Mouse (Mus musculus) CD4-positive naive resting alpha-beta T cell, adult 57 days (primary cell): ENCODE data around the gene Cpt1b. TPM values are rescaled to one million over a fixed set of nuclear protein-coding genes. Genes with fewer than 3 reads are reported as not detected.

Experiments
- total RNA-seq: library from RNA; stranded (reverse); gene quantifications from one replicate; pipeline ENCODE4 v1.2.4, GENCODE M21; 2023

The Cpt1b gene
- 2.2 TPM for total RNA-seq

DNA sequence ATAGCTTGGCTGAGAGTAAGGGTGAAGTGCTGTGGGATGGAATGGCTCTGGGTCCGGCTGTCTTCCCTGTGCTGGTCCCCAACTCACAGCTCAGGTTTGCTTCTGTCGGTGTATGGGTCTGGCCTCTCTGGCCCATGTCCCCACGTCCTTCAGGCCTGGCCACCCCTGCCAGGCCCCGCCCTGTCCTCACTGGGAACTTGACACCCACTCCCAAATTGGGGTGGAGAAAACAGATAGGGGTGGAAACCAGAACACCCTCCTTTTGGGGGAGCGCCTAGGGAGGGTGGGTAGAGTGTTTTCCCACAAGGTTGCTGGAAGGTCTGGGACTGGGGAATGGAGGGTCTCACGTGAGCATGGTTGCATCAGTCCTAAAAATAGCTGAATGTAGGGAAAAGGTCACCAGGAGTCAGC is at the start of gene Cpt1b:
Gene Cpt1b, minus strand, starts transcription at position 153 of the 411 bp plus-strand sequence.

DNA sequence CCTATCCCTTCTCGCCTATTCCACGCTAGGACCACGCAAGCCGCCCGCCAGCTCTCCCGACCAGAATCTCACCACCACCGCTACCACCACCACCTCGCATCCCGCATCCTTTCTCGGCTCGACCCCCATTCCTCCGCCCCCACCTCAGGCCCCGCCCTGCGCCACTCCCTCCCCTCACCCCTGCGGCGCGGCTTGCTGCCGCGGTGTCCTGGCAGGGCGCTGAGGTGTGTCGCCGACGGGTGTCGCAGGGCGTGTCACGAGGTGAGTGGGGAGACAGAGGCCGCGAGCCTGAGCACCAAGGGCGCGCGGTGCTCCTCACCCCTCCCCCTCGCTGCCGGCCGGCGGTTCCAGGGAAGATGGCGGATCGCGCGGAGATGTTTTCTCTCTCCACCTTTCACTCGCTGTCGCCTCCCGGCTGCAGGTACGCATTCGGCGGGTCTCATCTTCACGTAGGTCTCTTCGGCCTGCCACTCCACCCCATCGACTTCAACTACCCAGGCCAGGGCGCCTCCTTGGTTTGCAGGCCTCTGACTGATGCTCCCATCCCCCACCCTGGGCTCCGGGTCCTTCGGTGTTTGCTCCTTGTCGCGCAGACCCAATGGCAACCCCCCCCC is 28.3 kb upstream of the Cpt1b start, which contains the start of gene Mapk8ip2:
Gene Mapk8ip2, plus strand, starts transcription at position 49 of the 614 bp plus-strand sequence.

DNA sequence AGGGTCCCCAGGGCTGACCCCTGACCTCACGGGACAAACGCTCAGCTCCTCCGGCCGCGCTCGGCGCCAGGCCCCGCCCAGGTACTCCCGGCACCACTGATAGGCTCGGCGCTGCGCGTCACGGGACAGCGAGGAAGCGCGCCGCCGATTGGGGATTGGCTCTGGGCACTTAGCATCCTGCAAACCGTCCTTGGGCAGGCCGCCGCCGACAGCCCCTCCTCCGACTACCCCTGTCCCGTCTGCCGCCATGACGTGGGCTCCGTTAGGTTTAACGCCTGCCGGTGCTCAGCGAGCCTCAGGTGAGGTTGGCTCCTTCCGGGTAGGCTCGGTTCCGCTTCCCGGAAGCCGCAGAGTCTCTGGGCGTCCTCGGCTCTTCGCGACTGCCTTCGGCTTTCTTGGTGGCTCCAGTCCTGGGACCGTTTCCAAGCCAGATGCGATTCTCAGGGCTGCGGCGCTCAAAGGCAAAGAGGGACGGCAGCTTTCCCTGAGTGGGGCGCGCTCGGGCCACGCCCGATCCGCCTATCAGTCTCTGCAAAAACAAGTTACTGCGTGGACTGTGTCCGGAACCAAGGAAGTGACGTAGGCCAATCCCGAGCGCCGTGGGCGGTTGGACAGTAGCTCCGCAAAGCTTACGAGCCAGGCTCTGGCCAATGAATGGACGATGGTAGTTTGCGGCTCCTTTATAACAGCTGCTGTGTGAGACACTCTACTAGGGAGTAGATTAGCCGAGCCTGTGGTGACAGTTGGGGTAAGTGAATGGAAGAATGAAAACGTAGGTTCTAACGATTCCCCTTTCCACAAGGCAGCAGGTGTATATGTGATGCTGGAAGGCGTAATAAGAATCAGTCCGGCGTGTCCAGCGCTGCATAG is 3.9 kb upstream of the Cpt1b start, which contains the start of the genes C730034F03Rik, Gm44502 and Chkb:
Gene C730034F03Rik, plus strand, starts transcription at position 238 of the 870 bp plus-strand sequence.
Gene Gm44502, minus strand, starts transcription at position 345 of the 870 bp plus-strand sequence.
Gene Chkb, minus strand, starts transcription at position 557 of the 870 bp plus-strand sequence.

DNA sequence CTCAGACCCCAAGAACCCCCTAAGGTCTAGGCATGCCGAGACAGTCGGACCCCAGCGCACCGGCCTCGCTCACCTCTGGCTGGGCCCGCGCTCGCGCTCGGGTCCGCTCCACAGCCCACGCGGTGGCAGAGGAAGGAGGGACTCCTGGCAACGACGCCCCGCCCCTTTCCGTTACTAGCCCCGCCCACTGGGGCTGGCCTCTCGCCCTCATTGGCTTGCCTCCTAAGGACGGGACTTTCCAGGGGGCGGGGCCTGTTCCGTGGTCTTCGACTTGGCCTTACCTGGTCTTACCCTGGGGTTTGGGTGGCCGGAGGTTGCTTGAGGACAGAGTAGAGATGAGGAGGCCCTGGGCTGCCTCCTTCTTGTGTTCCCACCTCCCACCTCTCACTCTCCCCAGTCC is 15.5 kb downstream of the Cpt1b start, which contains the start of gene Syce3:
Gene Syce3, minus strand, starts transcription at position 386 of the 400 bp plus-strand sequence.

DNA sequence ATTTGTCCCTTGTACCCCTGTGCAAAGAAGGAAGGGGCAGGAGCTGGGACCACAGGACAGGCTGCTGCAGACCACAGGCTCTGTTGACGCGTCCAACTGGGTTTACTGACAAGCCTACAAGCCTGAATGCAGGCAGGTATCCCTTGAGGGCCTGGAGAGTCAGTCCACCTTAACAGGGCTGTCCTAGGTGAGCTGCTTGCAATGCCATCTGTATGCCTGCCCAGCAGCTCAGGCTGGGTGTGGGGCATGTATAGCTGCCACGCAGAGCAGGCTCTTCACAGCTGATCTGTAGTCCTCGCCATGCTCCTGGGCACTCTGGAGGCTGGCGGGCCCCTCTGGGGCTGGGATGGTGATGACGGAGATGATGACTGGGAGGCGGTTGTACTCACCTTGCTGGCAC is 41.0 kb downstream of the Cpt1b start, which contains the start of gene Klhdc7b:
Gene Klhdc7b, plus strand, starts transcription at position 301 of the 400 bp plus-strand sequence.

DNA sequence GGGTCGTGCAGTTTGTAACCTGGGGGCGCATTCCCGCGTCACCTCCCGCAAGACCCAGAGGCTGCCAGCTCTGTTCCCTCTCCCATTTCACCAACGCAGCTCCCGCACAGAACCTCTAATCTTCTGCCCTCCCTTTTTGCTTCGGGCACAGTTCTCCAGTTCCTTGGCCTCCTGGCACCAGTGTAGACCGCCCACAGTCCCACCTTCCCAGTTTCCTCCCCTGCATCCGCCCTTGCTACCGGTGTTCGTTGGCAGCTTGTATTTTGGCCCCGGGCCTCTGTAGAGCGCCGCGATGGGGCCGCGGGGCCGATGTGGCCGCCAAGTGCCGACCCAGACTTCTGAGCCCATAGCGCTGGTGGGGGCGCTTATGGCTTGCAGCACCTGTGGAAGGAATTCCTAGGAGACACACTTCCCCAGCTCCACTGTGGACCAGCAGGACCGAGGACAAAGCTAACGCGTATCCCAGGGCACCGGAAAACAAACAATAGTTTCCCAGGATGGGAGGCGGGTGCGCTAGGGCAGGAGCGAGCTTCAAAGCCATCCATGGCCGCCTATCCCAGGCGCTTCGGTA is 46.7 kb downstream of the Cpt1b start, which contains the start of gene Odf3b:
Gene Odf3b, minus strand, starts transcription at position 452 of the 571 bp plus-strand sequence.

DNA sequence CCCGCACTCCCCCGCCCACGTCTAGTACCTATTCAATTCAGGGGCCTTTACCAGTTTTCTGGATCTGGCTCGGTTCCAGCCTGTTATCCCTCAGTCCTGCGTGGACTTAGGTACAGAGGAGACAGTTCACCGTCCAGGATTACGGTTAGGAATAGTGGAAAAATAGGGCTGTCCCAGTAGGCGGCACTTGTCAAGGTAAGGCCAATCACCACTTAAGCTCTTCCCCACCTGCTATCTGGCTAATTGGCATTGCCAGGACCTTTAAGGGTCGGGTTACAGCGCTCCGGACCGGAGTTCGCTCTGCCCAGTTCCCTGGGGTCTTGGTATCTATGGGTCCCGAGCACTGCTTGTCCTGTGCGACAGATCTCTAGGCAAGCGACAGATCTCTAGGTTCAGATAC is 48.7 kb downstream of the Cpt1b start, which contains the start of gene Tymp:
Gene Tymp, minus strand, starts transcription at position 83 of the 400 bp plus-strand sequence.

DNA sequence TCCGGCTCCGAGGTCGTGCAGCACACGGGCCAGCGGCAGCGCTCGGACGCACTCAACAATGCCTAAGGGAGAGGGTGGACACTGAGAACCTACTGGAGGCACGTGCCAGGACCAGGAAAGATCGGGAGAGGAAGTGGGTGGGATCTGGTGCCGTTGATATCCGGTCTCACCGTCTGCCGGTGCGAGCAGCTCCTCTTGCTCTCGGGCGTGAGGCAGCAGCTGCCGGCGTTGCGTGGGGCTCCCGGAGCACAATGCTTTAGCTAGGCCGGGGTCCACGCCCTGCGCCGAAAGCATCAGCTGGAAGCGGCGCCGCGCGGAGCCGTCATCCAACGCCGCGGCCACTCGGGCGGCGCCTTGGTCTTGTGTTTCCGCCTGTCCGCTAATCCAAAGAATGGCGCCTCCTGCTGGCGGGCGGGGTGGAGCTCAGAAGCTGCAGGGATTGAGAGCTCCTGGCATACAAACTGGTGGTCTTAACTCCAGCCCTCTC is 51.9 kb downstream of the Cpt1b start, which contains the start of gene Sco2:
Gene Sco2, minus strand, starts transcription at position 85 of the 487 bp plus-strand sequence.

Other genes with a start within 250 kb of the Cpt1b start
- gene Plxnb2, start 245.1 kb downstream of the Cpt1b start, total RNA-seq = 2.9 TPM
- gene Dennd6b, start 229.4 kb downstream of the Cpt1b start, total RNA-seq = 24.3 TPM
- 42.9 TPM for gene Ppp6r2, start 214.3 kb downstream of the Cpt1b start, total RNA-seq
- gene Sbf1, start 110.6 kb downstream of the Cpt1b start, total RNA-seq = 416 TPM
- not detected for gene Adm2, start 103.1 kb downstream of the Cpt1b start, total RNA-seq
- not detected for gene Miox, start 91.5 kb downstream of the Cpt1b start, total RNA-seq
- gene Lmf2, start 70.2 kb downstream of the Cpt1b start, total RNA-seq = 52.1 TPM
- 133 TPM for gene Ncaph2, start 70.1 kb downstream of the Cpt1b start, total RNA-seq
- gene Sco2, start 52.0 kb downstream of the Cpt1b start, total RNA-seq = 18.3 TPM
- 0.50 TPM for gene Tymp, start 48.8 kb downstream of the Cpt1b start, total RNA-seq
- 1.7 TPM for gene Odf3b, start 46.6 kb downstream of the Cpt1b start, total RNA-seq
- not detected for gene Klhdc7b, start 40.9 kb downstream of the Cpt1b start, total RNA-seq
- gene Syce3, start 15.4 kb downstream of the Cpt1b start, total RNA-seq = not detected
- gene C730034F03Rik, start 3.7 kb upstream of the Cpt1b start, total RNA-seq = 9.0 TPM
- 2.9 TPM for gene Gm44502, start 3.8 kb upstream of the Cpt1b start, total RNA-seq
- 194 TPM for gene Chkb, start 4.0 kb upstream of the Cpt1b start, total RNA-seq
- gene Mapk8ip2, start 28.1 kb upstream of the Cpt1b start, total RNA-seq = not detected
- gene Arsa, start 51.6 kb upstream of the Cpt1b start, total RNA-seq = 13.7 TPM
- gene Shank3, start 73.8 kb upstream of the Cpt1b start, total RNA-seq = 1.0 TPM
- gene Acr, start 142.5 kb upstream of the Cpt1b start, total RNA-seq = not detected
- 0.68 TPM for gene Rabl2, start 166.1 kb upstream of the Cpt1b start, total RNA-seq